ENCODE assay signal across 21 mouse cellular contexts in genomic region chr7:133790171-133790570, GRCm38 (mm10). TPM values are rescaled to one million over a fixed set of nuclear protein-coding genes. Genes with fewer than 3 reads are reported as not detected.
"Had no signal": no experiment of that assay in that cellular context is flagged by ENCODE, and none has a peak within 500 bp of the region (broad histone marks: within the 10 kb centered on the region; RNA-seq: fewer than 3 reads in every experiment).

No protein-coding gene starts in this region.

- H3K4me3 ChIP-seq: midbrain, embryonic 10.5 days; midbrain, embryonic 12.5 days; myocyte; neural tube, embryonic 13.5 days; neural tube, embryonic 15.5 days had no signal

- H3K4me2 ChIP-seq: lung, embryonic 14.5 days; midbrain, embryonic 12.5 days; neural tube, embryonic 13.5 days; neural tube, embryonic 15.5 days had no signal

- H3K27me3 ChIP-seq: midbrain, embryonic 12.5 days; neural tube, embryonic 13.5 days; neural tube, embryonic 15.5 days had no signal

- H3K4me1 ChIP-seq: midbrain, embryonic 10.5 days; midbrain, embryonic 12.5 days had no signal

- H3K9ac ChIP-seq: lung, embryonic 14.5 days; midbrain, embryonic 12.5 days; neural tube, embryonic 13.5 days; neural tube, embryonic 15.5 days had no signal

- H3K9me3 ChIP-seq: midbrain, embryonic 10.5 days; midbrain, embryonic 12.5 days; neural tube, embryonic 13.5 days; neural tube, embryonic 15.5 days had no signal

- H3K27ac ChIP-seq: midbrain, embryonic 10.5 days; midbrain, embryonic 12.5 days; neural tube, embryonic 13.5 days; neural tube, embryonic 15.5 days had no signal

- ATAC-seq: midbrain, embryonic 16.5 days had no signal

- DNase-seq: lung, adult 18-20 months; lung, embryonic 14.5 days; lung, postnatal 10 days; lung, postnatal 4 days; midbrain, embryonic 14.5 days; retina, postnatal 1 day; right cerebral cortex, adult 18-20 months; right cerebral cortex, postnatal 25 days; right cerebral cortex, postnatal 4 days; spleen, adult 18-20 months; thymus, adult 18-20 months; thymus, postnatal 14 days; thymus, postnatal 36 days had no signal

- H3K36me3 ChIP-seq: midbrain, embryonic 10.5 days; midbrain, embryonic 12.5 days; neural tube, embryonic 13.5 days; neural tube, embryonic 15.5 days had no signal

RNA-seq across cellular contexts. Expression of gene Fank1, which starts 13.5 kb away (rescaled TPM):
- total RNA-seq: megakaryocyte, adult 5-6 weeks; megakaryocyte-erythroid progenitor cell, adult 5-6 weeks had no signal
